Mouse (Mus musculus) B cell, adult 67 days (primary cell): Measurements from ENCODE around the gene Omt2b. TPM values are rescaled to one million over a fixed set of nuclear protein-coding genes. Genes with fewer than 3 reads are reported as not detected.

Experiments used
- total RNA-seq, 2 experiments: library from RNA; stranded (reverse); gene quantifications; 4 replicates each; pipeline ENCODE4 v1.2.4; 2023

The Omt2b gene
- not detected for total RNA-seq

DNA sequence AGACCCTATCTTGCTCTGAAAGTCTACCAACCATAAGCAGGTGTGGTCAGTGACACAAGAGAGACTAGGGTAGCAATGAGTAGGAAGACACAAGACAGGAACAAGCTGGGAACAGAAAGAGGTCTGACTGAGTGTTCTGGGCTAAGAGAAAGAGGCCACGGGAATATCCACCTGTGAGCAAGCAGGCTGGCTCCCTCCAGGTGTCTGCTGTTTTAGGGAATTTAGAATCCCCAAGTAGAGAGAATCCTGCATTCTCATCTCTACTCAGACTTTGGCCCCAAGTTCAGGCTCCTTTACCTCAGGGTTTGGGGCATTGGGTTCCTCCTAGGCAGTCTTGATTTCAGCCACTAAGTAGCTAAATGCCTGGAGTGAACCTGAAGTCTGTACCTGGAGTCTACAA is at the start of gene Omt2b:
Gene Omt2b (plus strand): TSS at position 301 of the 400 bp plus-strand sequence.

DNA sequence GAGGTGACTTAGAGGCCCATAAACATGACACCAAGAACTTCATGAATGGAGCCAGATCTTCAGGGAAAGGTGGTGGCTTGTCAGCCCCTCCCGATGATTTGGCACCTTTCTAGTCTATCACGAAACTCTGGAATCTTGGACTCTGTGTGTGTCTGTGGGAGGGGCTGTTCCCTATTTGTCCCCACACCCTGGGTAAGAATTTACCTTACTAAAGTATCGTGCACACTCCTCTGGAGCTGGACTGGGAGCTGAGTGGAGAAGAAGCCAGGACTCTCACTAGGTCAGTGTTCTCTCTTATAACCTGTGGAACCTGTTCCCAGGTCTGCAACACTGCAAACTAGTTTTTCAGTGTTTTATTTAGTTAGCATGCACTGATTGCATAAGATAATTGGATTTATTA is 37.7 kb upstream of the Omt2b start, which contains the start of gene Gm10639:
Gene Gm10639 (plus strand): TSS at position 201 of the 400 bp plus-strand sequence.

DNA sequence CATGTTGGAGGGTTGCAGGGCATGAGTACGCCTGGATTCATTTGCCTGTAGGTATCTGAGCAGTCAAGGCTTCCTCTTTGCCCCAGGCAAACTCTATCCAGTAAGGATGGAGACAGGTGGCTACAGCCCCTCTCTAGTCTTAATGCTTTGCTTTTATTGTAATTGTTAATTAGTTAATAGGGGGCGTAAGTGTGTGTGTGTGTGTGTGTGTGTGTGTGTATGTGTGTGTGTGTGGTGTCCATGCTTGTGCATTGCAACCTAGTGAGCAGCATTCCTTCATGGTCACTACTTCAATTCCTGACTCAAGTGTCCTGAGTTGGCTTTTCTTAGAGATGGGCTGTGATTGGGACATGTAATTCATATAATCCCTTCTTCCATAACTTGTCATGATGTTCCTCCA is 12.7 kb upstream of the Omt2b start, which contains the start of gene Omt2a:
Gene Omt2a (minus strand): TSS at position 101 of the 400 bp plus-strand sequence.

DNA sequence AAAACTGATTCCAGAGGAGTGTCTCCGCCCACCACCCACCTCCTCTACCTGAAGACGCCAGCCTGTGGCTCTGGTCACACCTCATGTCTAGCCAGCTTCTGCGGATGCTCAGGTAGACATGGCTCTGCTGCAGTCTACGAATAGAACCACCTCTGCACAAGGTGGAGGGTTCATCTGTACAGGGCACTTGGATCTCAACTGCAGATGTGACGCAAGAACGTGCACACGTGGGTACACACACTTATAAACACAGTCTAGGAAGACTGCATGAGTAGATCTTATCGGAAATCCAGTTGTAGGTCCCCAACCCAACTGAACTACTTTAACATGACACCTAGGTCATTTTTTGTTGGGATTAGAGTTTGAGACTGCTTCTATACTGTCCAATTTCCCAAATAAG is 28.2 kb downstream of the Omt2b start, which contains the start of gene Gsta2:
Gene Gsta2 (minus strand): TSS at position 178 of the 400 bp plus-strand sequence.

DNA sequence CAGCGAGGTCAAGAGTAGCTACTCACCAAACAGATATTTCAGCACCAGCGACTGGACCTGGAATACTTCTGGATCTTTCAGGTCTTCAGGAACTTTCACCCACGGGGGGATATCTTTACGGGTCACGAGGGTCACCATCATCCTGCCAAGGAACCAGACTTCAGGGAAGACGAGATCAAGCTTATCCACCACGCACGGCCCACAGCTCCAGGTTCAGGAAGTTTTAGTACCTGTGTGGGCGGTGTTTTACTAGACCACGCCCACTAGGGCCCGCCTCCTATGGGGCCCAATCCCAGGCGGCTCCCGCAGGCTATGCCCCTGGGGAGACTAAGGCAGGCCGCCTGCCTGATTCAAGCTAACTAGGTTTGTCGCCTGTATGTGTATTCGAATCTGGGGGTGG is 40.6 kb downstream of the Omt2b start, which contains the start of gene Dppa5a:
Gene Dppa5a (minus strand): TSS at position 219 of the 400 bp plus-strand sequence.

DNA sequence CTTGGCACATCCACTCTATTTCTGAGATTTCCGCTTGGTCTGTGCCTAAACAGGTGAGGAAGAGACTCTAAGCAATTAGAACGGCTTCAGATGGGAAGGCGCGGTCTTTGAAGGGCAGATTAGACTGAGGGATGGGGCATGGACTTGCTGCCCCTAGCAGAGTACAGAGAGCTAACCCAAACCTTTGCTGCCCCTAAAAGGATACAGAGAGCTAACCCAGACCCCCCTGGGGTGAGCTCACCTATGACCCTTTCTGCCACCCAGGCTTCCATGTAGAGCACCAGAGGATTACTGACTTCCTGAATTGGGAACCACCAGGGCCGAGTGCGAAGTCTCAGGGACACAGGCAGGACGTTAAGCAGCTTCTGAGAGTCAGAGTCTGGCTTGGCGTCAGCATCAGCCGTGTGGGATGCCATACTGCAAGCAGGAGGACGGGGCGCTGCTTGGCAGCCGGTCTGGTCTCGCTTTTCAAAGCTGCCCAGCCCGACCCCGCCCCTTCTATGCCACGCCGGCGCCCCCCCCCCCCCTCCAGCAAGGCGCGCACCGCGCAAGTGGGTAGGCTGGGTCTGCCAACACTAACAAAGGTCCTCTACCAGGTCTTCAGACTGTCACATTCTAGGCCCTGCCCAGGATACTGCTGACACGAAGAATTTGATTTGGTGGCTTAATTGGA is 50.9 kb downstream of the Omt2b start, which contains the start of gene Ooep:
Gene Ooep (minus strand): TSS at position 613 of the 673 bp plus-strand sequence.

Other genes with a start within 250 kb of the Omt2b start
- 10 to 100 TPM; 48.5 to 52.7 TPM for gene Fbxo9, start 218.5 kb upstream of the Omt2b start, total RNA-seq
- gene Ick, start 218.4 kb upstream of the Omt2b start, total RNA-seq: 1 to 10 TPM; 3.3 to 5.0 TPM
- not detected for gene Gsta4, start 144.8 kb upstream of the Omt2b start, total RNA-seq
- not detected for gene Gsta1, start 96.9 kb upstream of the Omt2b start, total RNA-seq
- gene Gm3776, start 70.5 kb upstream of the Omt2b start, total RNA-seq: not detected
- not detected for gene Gm10639, start 37.7 kb upstream of the Omt2b start, total RNA-seq
- gene Omt2a, start 12.8 kb upstream of the Omt2b start, total RNA-seq: not detected
- not detected for gene Gsta2, start 28.2 kb downstream of the Omt2b start, total RNA-seq
- gene Dppa5a, start 40.6 kb downstream of the Omt2b start, total RNA-seq: not detected
- gene Ooep, start 51.1 kb downstream of the Omt2b start, total RNA-seq: not detected
- not detected for gene Ddx43, start 68.2 kb downstream of the Omt2b start, total RNA-seq
- 1 to 10 TPM; 1.4 to 2.1 TPM for gene Cgas, start 115.6 kb downstream of the Omt2b start, total RNA-seq
- 10 to 100 TPM; 25.4 to 34.6 TPM for gene Mto1, start 120.6 kb downstream of the Omt2b start, total RNA-seq
- gene Gm17324, start 121.2 kb downstream of the Omt2b start, total RNA-seq: under 1 TPM in 1 of 2 experiments, not detected in 1; 0.62 TPM
- 1,000 to 10,000 TPM; 8,287 to 8,401 TPM for gene Eef1a1, start 161.6 kb downstream of the Omt2b start, total RNA-seq